Mouse (Mus musculus) skeletal muscle tissue, adult 2 months (tissue): ENCODE data around the gene Terf2.
A peak's percentile ranks its signal among the peaks of the same experiment; 100 is the strongest.
"Not testable (repeated sequence)": the region's sequence is repeated elsewhere in the genome, so short reads cannot be mapped to it uniquely, and the experiment has no call there.

Source experiments
- DNase-seq: peaks from one replicate; pipeline ENCODE4 v3.0.0-alpha.2; 2012; ENCODE audit warnings: low read depth, low spot score

Terf2 gene

DNA sequence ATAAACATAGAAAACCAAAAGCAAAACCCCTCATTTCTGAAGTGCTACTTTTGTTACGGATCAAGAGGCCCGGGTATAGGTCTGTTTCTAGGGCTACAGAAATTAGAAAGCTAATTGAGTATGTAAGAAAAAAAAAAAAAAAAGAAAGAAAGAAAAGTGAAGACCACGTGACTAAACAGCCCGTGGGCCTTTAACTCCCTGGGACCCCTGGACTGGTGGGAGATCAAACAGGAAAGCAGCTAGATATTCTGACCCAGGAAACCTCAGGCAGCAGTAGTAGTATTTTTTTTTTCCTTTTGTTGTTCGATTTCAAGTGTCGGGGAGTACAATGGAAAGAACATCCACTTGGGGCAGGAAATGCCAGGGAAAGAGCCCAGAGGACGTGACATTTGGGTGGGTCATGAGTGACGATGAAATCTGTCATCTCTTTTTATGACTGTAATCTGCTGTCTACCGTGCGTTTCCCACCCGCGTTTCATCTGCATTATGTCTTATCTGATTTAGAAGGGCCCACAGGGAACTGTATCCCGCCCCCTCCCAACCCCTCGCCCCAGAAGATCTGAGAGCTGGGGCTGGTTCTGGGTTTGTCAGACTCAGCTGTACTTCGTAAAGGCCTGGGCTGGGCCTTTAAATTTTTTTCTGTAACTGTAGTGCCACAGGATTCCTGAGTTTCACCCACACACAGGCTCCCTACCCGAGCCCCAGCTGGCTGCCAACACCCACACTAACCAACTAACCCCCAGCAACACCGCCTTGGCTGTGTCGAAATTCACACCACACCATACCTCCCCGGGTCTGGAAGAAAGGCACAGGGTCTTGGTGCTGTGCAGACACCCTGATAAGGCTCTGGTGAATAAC lies 18.0 kb upstream of the Terf2 start:
- no peak for DNase-seq

DNA sequence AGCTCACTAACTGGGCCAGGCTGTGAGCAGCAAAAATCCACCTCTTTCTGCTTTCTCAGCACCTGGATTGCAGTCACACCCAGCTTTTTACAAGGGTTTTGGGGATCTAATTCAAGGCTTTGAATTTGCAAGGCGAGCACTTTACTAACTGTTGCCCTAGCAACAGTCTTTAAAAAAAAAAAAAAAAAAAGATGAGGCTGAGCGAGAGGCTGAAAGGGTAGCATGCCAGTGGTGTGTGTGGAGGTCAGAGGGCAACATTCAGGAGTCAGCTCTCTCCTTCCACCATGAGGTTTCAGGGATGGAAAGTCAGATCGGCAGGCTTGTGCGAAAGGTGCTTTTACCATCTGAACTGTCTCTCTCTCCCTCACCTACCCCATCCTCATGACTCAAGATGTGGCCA lies 16.9 kb upstream of the Terf2 start:
- no peak for DNase-seq

DNA sequence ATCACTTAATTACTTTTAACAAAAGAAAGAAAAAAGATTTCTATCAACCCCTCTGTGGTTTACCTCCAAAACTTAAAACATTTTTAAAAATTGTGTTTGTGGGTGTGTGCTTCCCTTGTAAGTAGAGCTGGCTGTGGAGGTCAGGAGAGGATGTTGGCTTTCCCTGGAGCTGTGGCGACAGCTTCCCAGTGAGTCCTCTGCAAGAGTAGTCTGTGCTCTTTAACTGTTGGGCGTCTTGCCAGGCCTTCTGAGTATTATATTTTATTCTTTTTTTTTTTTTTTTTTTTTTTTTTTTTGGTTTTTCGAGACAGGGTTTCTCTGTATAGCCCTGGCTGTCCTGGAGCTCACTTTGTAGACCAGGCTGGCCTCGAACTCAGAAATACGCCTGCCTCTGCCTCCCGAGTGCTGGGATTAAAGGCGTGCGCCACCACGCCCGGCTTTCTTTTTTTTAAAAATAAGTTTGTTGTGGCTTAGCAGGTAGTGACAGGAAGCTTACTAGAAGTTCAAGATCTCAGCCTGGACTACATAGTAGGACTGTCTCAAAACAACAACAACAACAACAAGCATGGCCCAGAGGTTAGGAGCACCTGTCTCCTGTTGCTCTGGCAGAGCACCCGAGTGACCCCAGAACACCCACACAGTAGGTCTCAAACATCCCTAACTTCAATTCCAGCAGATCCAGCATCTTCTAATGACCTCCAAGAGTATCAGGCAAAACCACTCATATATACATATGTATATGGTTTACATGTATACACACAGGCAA lies 15.2 kb upstream of the Terf2 start:
- no peak for DNase-seq

GRCm38 (mm10) chr8:107110629-107111330 lies 14.4 kb upstream of the Terf2 start:
- no peak for DNase-seq

DNA sequence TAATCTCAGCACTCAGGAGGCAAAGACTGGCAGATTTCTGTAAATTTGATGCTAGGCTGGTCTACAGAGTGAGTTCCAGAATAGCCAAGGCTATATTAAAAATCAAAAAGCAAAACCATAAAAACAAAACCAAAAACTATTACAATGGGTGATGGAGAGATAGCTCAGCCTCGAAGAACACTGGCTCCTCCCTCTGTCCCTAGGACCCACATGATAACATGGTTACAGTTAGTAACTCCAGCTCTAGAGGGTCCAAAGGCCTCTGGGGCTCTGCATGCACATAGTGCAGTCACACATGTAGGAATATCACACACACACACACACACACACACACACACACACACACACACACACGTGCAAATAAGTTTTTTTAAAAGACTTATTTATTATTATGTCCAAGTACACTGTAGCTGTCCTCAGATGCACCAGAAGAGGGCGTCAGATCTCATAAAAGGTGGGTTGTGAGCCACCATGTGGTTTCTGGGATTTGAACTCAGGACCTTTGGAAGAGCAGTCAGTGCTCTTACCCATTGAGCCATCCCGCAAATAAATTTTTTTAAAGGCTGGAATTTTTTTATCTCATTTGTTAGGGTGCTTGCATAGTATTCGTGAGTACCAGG lies 13.6 kb upstream of the Terf2 start:
- DNase-seq, result no peak

DNA sequence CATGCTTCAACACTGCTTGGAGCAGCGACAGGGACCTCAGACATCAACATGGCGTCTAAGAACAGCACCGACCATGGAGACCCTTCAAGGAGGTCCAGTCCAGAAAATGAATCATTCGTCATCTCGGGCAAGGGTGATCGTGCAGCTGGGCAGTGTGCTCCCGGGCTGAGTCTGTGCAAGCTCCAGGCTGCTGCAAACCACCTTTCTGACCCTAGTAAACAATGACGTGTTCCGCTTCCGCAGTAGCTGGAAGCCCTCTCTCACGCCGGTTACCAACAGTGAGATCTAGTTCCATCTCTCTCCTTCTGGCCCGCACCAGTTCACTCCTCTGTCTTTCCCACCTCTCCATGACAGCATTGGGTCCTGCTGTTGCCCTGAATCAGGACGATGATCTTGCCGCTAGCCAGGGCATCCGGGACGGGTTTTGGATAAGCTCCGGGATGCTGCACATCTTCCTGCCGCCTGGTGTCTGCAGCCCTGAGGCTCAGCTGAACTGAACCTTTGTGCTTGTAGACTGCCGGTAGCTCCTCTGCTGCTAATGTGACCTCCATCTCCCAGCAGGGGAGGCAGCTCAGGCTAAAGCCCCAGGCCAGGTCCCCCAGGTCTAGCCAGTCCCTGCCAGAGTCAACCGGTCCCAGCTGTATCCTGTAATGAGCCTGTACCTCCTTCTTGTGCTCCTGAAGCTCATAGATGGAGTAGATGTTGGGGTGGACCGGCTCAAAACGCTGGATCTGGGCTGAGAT lies 12.8 kb upstream of the Terf2 start:
- no peak for DNase-seq

GRCm38 (mm10) chr8:107108089-107108488 lies 11.7 kb upstream of the Terf2 start:
- DNase-seq, result not testable (repeated sequence)

DNA sequence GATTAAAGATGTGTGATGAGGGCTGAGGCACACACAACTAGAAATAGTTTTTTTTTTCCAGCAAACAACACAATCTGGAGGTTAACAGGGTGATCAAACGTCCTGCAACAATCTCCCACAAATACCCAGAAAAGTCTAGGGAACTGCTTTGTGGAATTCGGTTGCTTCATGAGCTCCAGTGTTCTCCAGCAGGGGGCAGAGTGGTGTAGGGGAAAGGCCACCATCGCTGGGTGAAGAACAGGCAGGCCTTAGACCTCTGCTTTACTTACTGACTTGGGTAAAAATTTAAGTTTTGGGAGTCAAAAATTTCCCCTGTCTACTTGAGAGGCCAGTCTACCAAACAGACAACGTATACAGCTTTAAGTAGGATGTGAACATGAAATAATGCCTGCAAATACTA lies 8.2 kb upstream of the Terf2 start:
- DNase-seq, result peak; percentile 58

GRCm38 (mm10) chr8:107100635-107101034 lies 4.3 kb upstream of the Terf2 start:
- DNase-seq, result no peak

GRCm38 (mm10) chr8:107095717-107096365 lies 506 bp downstream of the Terf2 start:
- no peak for DNase-seq

DNA sequence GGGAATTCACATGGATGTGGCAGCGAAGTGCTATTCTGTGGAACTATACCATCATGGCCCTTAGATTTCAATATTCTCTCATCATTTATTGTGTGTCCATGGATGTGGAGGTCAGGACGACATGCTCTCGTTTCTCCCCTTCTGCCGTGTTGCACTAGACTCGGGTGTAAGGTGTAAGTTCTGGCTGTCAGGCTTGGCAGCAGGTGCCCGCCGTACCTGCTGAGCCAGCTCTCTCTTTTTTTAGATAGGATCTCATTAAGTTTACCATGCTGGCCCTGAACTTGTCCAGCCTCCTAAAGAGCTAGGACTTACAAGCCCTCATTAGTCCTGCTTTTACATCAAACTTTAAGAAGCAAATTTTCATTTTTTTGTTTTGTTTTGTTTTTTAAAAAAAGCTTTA lies 5.8 kb downstream of the Terf2 start:
- peak; percentile 73 for DNase-seq

DNA sequence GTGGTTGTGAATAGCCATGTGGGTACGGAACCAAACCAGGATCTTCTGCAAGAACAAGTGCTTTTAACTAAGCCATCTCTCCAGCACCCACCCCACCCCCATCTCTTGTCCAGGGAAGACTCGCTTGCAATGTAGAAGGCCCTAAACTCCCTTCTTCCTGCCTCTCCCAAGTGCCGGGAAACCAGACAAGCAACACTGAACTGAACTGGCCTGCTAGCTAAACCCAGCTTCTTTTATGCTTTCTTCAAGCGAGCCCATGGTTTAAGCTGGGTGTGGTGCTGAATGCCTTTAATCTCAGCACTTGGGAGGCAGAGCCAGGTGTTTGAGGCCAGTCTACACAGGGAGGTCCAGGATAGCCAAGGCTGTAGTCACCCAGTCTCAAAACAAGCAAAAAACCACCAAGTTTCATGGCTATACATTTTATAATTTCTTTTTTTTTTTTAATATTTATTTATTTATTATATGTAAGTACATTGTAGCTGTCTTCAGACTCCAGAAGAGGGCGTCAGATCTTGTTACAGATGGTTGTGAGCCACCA lies 7.8 kb downstream of the Terf2 start:
- no peak for DNase-seq

GRCm38 (mm10) chr8:107086018-107086417 lies 10.3 kb downstream of the Terf2 start:
- DNase-seq, result no peak

DNA sequence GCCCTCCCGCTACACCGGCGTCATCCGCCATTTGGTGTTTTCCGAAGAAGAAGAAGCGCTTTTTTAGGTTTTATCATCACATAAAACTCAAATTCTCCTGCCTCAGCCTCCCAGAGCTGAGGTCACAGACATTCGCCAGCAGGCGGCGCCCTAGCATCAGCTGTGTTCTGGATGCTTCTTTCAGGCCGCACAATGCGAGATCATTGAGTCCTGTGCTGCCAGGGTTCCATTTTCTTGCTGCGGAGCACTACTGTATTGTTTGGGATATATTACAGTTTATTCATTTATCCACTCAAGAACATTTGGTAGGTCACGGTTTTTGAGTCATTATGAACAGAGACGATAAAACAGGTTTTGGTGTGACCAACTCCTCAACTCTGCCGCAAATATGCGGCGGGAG lies 11.0 kb downstream of the Terf2 start:
- DNase-seq, result no peak

DNA sequence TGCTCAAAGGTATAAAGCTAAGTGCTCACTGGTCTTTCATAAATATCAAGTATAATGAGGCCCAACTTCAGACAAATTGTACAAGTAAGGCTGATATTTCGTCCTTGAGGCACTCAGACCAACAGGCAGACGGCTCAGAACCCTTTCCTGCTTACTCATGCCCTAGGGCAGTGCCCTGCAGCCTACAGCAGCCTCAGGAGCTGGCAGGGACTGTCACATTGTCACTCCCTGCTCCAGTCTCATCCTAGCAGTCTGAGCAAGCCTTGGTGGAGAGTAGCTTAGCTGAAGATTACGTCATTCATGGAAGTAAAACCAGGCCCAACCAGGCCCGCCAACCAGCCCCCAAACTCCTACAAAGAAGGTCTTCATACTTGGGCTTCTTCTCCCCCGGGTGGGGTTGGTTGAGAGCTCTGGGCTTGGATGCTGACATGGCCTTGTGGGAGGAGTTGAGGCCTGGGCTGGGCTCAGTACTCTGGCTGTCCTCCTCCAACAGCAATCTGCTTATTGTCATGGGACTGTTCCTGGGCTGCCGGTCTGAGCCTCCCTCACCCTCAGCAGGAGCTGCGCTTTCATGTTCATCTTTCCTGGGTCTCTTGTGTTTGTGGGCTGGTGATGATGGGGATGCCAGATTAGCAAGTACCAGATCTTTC lies 20.0 kb downstream of the Terf2 start:
- DNase-seq, result no peak

DNA sequence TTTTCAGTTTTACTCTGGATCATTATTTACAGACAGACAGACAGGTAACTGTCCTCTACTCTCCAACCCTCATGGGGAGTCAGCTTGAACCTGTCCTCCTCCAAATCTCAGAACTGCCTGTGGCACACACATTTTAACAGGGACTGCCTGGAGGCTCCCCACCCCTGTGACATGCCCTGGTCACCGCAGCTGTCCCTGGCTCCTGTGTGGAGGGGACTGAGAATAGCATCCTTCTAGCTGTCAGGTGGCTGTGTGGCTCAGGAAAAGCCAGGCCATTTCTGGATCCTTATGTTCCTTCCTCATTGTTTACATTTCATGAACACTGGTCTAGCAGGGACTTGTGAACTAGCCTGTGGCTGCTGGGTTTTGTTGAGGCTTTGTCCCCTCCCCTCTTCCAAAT lies 22.2 kb downstream of the Terf2 start:
- no peak for DNase-seq

DNA sequence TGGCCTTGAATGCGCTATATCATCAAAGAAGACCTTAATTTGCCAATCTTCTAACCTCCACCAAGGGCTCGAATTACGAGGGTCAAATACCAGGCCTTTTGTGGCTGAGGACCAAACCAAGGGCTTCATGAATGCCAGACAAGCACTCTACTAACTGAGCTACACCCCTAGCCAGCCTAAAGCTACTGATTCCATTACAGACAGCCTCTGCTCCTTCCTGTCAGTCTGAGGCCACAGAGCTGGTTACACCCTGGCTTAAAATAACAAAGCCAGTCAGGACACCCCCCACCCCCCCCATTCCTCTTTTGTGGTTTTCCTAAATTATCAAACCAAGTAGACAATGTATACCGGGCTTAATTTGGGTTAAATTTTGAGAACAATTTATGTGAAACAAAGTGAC lies 22.6 kb downstream of the Terf2 start:
- DNase-seq, result no peak

DNA sequence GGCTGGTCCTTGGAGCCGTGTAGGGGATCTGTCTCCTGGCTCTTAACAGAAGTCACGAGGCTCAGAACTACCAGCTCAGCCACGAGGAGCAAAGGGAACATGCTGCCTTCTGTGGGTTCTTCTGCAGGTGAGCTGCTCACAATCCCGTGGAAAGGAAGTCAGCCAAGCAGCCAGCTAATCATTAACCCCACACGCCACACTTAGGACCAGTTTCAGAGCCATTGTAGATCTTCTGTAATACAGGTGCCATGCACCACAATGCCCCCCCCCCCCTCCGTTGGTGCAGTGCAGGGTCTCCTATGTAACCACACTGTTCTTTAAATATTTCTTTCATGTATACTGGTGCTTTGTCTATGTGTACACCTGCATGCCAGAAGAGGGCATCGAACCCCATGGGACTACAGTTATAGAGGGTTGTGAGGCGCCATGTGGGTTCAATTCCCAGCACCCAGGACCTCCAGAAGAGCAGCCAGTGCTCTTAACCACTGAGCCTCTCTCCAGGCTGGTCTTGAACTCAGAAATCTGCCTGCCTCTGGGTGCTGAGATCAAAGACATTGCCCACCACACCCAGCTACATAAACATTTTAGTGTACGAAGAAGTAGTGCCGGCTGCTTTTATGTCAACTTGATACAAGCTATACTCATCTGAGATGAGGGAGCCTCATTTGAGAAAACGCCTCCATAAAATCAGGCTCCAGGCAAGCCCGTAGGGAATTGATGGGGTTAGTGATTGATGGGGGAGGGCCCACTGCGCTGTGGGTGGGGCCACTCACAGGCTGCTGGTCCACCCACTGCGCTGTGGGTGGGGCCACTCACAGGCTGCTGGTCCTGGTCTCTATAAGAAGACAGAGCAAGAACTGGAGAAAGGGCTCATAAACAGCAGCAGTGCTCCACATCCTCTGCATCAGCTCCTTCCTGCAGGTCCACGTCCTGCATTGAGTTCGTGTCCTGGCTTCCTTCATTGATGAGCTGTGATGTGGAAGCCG lies 30.5 kb downstream of the Terf2 start, which contains the start of gene Tmed6:
Gene Tmed6 (minus strand): TSS at position 134 of the 986 bp plus-strand sequence.
- no peak for DNase-seq

- no peak for DNase-seq
Measured at GRCm38 (mm10) chr8:107062613-107063012, 33.7 kb downstream of the Terf2 start.
